Mouse (Mus musculus): ENCODE data around the gene Olfr735.

The Olfr735 gene

GRCm38 (mm10) chr14:50348796-50349195 lies at the start of gene Olfr735:
Gene Olfr735, minus strand, starts transcription at chr14:50348872.
- no peak for DNase-seq (ENCODE audit: low read depth, low spot score)

- no peak for DNase-seq (ENCODE audit: low read depth, low spot score)
Measured at GRCm38 (mm10) chr14:50380863-50381262, 32.2 kb upstream of the Olfr735 start, which contains the start of gene Olfr736. Gene Olfr736, plus strand, starts transcription at chr14:50381163.

- no peak for DNase-seq (ENCODE audit: low read depth, low spot score)
Measured at GRCm38 (mm10) chr14:50363561-50363960, 14.9 kb upstream of the Olfr735 start.

GRCm38 (mm10) chr14:50360480-50360879 lies 11.8 kb upstream of the Olfr735 start:
- DNase-seq (ENCODE audit: low read depth, low spot score): no peak

GRCm38 (mm10) chr14:50357593-50357992 lies 8.9 kb upstream of the Olfr735 start, which contains the start of gene Tlr11:
Gene Tlr11, plus strand, starts transcription at chr14:50357914.
- DNase-seq (ENCODE audit: low read depth, low spot score): no peak

GRCm38 (mm10) chr14:50356725-50357124 lies 8.1 kb upstream of the Olfr735 start:
- DNase-seq (ENCODE audit: low read depth, low spot score): no peak

GRCm38 (mm10) chr14:50352438-50352837 lies 3.8 kb upstream of the Olfr735 start:
- peak; percentile 10 for DNase-seq (ENCODE audit: low read depth, low spot score)

- DNase-seq (ENCODE audit: low read depth, low spot score): no peak
Measured at GRCm38 (mm10) chr14:50326661-50327060, 22.0 kb downstream of the Olfr735 start, which contains the start of gene Olfr734. Gene Olfr734, minus strand, starts transcription at chr14:50326761.

GRCm38 (mm10) chr14:50301422-50301821 lies 47.2 kb downstream of the Olfr735 start, which contains the start of gene Olfr733:
Gene Olfr733, minus strand, starts transcription at chr14:50301522.
- no peak for DNase-seq (ENCODE audit: low read depth, low spot score)
